Mouse (Mus musculus) retina, postnatal 1 day (tissue): ENCODE data around the gene Tbc1d14.

Experiments used
- DNase-seq: peaks from one replicate; pipeline ENCODE4 v3.0.0-alpha.2; 2012

The Tbc1d14 gene

GRCm38 (mm10) chr5:36494709-36495108, 98.4 kb downstream of the Tbc1d14 start:
- no peak for DNase-seq

GRCm38 (mm10) chr5:36493919-36494318, 99.2 kb downstream of the Tbc1d14 start:
- DNase-seq: no peak

- peak; percentile 73 for DNase-seq
These were observed 103.9 kb downstream of the Tbc1d14 start for GRCm38 (mm10) chr5:36489225-36489624.

GRCm38 (mm10) chr5:36485306-36485705, 107.8 kb downstream of the Tbc1d14 start:
- no peak for DNase-seq

GRCm38 (mm10) chr5:36484171-36484990, 108.7 kb downstream of the Tbc1d14 start, which contains the start of the genes Tada2b and Ccdc96:
TSS of gene Tada2b (minus strand) at chr5:36484285.
TSS of gene Ccdc96 (plus strand) at chr5:36484588.
- DNase-seq: peak; percentile 99

GRCm38 (mm10) chr5:36483203-36484101, 109.6 kb downstream of the Tbc1d14 start:
- no peak for DNase-seq

- DNase-seq: peak; percentile 41
These were observed 112.0 kb downstream of the Tbc1d14 start for GRCm38 (mm10) chr5:36481114-36481513.

GRCm38 (mm10) chr5:36480398-36480797, 112.7 kb downstream of the Tbc1d14 start:
- no peak for DNase-seq

- DNase-seq: no peak
These were observed 113.3 kb downstream of the Tbc1d14 start for GRCm38 (mm10) chr5:36479735-36480134.

GRCm38 (mm10) chr5:36478540-36479420, 114.3 kb downstream of the Tbc1d14 start:
- no peak for DNase-seq

- no peak for DNase-seq
These were observed 115.6 kb downstream of the Tbc1d14 start for GRCm38 (mm10) chr5:36477486-36477885.

- DNase-seq: peak; percentile 82
These were observed 118.8 kb downstream of the Tbc1d14 start for GRCm38 (mm10) chr5:36474283-36474682.

GRCm38 (mm10) chr5:36472876-36473655, 120.0 kb downstream of the Tbc1d14 start:
- DNase-seq: no peak

- DNase-seq: no peak
These were observed 121.9 kb downstream of the Tbc1d14 start for GRCm38 (mm10) chr5:36471206-36471605.

GRCm38 (mm10) chr5:36465889-36466288, 127.2 kb downstream of the Tbc1d14 start:
- no peak for DNase-seq

- DNase-seq: peak; percentile 100
These were observed 128.1 kb downstream of the Tbc1d14 start, which contains the start of gene Grpel1 for GRCm38 (mm10) chr5:36464709-36465661. TSS of gene Grpel1 (plus strand) at chr5:36464998.

GRCm38 (mm10) chr5:36463391-36463790, 129.7 kb downstream of the Tbc1d14 start:
- peak; percentile 96 for DNase-seq

GRCm38 (mm10) chr5:36462810-36463209, 130.3 kb downstream of the Tbc1d14 start:
- DNase-seq: peak; percentile 85

- DNase-seq: no peak
These were observed 131.8 kb downstream of the Tbc1d14 start for GRCm38 (mm10) chr5:36461231-36461630.

GRCm38 (mm10) chr5:36460712-36461111, 132.4 kb downstream of the Tbc1d14 start:
- no peak for DNase-seq
